Mouse (Mus musculus) cortical plate, adult 2 months (tissue): ENCODE results near the gene Foxp1.

ENCODE experiments used
- CTCF ChIP-seq: fragments of 200-500 bp; IDR thresholded peaks from 2 replicates; pipeline ENCODE4 v1.5.1; 2011; ENCODE audit warnings: mild to moderate bottlenecking, control low read depth, low read length; ENCODE audit not compliant: insufficient read depth; ENCODE audit errors: extremely low read depth
- POLR2A ChIP-seq: fragments of 200-500 bp; IDR thresholded peaks from 2 replicates; pipeline ENCODE4 v1.6.1; 2011; ENCODE audit warnings: mild to moderate bottlenecking, low read length, control low read depth; ENCODE audit not compliant: insufficient read depth; ENCODE audit errors: extremely low read depth

DNA sequence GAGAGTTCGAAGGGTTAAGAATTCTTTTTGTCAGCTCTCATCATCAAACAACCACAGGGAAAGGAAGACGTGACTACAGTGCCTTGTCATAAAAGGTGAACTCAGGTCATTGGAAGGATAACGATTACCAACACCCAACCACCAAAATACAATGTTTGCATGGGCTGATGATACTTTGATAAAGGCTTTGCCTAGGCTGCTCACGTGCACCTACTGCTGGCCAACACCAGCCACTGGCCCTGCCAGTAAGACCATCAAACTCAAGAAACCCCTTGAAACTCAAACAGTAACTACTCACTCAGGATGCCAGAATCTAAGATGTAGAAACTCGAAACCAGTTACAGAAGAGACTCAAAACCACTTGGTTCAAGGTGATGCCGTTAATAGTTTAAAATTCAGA lies 15.7 kb downstream of the Foxp1 start:
- TF ChIP-seq POLR2A (no peak), CTCF (no peak)
